Mouse (Mus musculus) testis, adult 2 months (tissue): ENCODE data around the gene Rpusd3. TPM values are rescaled to one million over a fixed set of nuclear protein-coding genes. Genes with fewer than 3 reads are reported as not detected.

Experiments used
- H3K27ac ChIP-seq: fragments of 200-500 bp; 2 replicates; pipeline ENCODE4 v1.5.1; 2012; ENCODE audit warnings: low read depth, low read length; ENCODE audit not compliant: control insufficient read depth, insufficient read depth
- H3K27me3 ChIP-seq: fragments of 200-500 bp; 2 replicates; pipeline ENCODE4 v1.6.1; 2012; ENCODE audit warnings: mild to moderate bottlenecking, low read length, moderate library complexity; ENCODE audit not compliant: control insufficient read depth, insufficient read depth
- H3K36me3 ChIP-seq: fragments of 200-500 bp; 2 replicates; pipeline ENCODE4 v1.6.1; 2012; ENCODE audit warnings: mild to moderate bottlenecking, low read length; ENCODE audit not compliant: control insufficient read depth, insufficient read depth
- H3K4me1 ChIP-seq: fragments of 200-500 bp; 2 replicates; pipeline ENCODE4 v1.6.1; 2012; ENCODE audit warnings: low read length; ENCODE audit not compliant: control insufficient read depth, insufficient read depth
- H3K4me3 ChIP-seq: fragments of 200-500 bp; 2 replicates; pipeline ENCODE4 v1.5.1; 2012; ENCODE audit warnings: low read depth, mild to moderate bottlenecking, low read length, moderate library complexity, mixed read lengths; ENCODE audit not compliant: control insufficient read depth
- CTCF ChIP-seq: fragments of 200-500 bp; IDR thresholded peaks from 2 replicates; pipeline ENCODE4 v1.5.1; 2012; ENCODE audit warnings: low read depth, mild to moderate bottlenecking, inconsistent platforms, low read length, moderate library complexity; ENCODE audit not compliant: control insufficient read depth, insufficient read depth, insufficient replicate concordance
- POLR2A ChIP-seq: fragments of 200-500 bp; IDR thresholded peaks from 2 replicates; pipeline ENCODE4 v1.6.1; 2012; ENCODE audit warnings: low read depth, mild to moderate bottlenecking, inconsistent platforms, low read length, moderate library complexity; ENCODE audit not compliant: control insufficient read depth
- polyA plus RNA-seq: library from polyadenylated mRNA; depleted of rRNA; stranded (reverse); fragments of >200 nt; gene quantifications from 2 replicates; pipeline ENCODE4 v1.2.3, GENCODE M21; 2012

Gene Rpusd3
- polyA plus RNA-seq, 1 experiment: 28.3 TPM

DNA sequence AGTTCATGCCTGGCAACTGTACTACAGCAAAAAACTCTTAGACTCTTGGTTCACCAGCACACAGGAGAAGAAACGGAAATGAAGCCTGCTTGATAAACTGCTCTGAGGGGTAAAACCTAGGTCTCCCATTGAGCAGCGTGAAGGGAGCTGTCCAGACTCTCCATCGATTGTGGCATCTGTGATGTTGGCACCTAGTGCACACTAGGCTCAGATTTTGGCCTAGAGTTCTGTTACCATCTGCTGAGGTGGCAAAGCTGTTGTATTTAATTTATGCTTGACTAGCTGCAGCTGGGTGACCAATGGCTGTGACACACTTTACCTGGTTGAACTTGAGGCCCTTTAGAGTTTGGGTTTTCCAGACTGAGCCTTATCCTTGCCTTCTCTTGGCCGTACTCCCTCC is 28.5 kb upstream of the Rpusd3 start:
- Histone ChIP-seq H3K27me3 (no peaks in the 10 kb centered on the region), H3K4me3 (no peak overlapping the region), H3K36me3 (peaks cover 1% of the 10 kb centered on the region; the same call in 1 of the 2 replicates), H3K27ac (no peak overlapping the region), H3K4me1 (peaks cover 6% of the 10 kb centered on the region)
- TF ChIP-seq POLR2A: no peak
- no peak for TF ChIP-seq CTCF

DNA sequence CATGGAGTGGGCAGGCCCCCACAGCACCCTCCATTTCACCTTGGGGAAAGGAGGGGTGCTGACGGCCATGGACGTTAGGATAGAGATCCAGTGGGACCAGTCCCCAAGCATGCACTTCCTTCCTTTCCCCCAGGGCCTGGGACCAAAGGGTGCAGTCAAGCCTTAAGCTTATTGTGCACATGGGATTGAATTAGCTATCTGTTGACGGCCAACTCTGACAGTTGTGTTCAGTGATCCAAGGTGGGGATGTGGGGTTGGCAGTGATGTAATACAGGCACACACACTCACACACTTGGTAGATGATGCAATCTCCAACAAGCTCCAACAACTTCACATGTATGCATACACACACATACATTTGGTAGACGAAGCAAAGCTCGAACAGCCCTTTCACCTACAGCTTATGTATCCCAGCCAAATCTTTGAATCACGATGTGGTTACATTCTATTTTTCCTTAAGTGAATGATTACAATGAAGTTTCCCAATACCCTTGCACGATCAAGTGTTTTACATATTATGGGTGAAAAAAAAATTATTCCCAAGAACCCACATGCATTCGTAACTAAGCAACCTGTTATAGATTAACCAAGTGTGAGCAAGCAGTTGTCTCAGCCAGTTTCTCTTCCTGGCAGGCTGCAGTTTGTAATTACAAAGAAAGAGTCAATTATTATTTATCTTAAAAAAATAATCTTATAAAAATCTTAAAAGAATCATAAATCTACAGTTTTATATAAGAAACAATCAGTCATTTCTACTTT is 25.2 kb upstream of the Rpusd3 start:
- no peak overlapping the region for H3K27ac ChIP-seq
- TF ChIP-seq POLR2A (no peak), CTCF (no peak)
- H3K4me1 ChIP-seq: peaks cover 6% of the 10 kb centered on the region
- H3K36me3 ChIP-seq: peaks cover 1% of the 10 kb centered on the region; the same call in 1 of the 2 replicates
- no peaks in the 10 kb centered on the region for H3K27me3 ChIP-seq
- no peak overlapping the region for H3K4me3 ChIP-seq

DNA sequence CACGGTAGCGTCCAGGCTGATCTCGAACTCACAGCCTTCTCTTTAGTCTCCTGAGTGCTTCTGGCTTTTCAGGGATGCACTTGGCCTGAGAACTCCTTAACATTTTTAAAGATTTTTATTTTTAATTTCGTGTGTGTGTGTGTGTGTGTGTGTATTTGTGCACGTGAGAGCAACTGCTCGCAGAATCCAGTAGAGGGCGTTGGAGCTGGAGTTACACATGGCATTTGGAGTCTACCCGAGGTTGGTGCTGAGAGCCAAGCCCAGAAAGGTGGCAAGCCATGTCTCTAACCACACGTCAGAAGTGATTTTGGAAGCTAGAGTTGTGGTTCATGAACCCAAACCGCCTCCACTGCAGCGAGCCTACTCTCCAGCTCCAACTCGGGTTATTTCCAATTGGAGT is 24.0 kb upstream of the Rpusd3 start:
- TF ChIP-seq POLR2A (no peak), CTCF (peak; percentile 15; the same call in 1 of the 2 replicates)
- Histone ChIP-seq H3K36me3 (peaks cover under 1% of the 10 kb centered on the region; the same call in 1 of the 2 replicates), H3K4me3 (peak overlapping the region; percentile 100), H3K4me1 (peaks cover 6% of the 10 kb centered on the region), H3K27me3 (no peaks in the 10 kb centered on the region), H3K27ac (peak overlapping the region; percentile 93)

DNA sequence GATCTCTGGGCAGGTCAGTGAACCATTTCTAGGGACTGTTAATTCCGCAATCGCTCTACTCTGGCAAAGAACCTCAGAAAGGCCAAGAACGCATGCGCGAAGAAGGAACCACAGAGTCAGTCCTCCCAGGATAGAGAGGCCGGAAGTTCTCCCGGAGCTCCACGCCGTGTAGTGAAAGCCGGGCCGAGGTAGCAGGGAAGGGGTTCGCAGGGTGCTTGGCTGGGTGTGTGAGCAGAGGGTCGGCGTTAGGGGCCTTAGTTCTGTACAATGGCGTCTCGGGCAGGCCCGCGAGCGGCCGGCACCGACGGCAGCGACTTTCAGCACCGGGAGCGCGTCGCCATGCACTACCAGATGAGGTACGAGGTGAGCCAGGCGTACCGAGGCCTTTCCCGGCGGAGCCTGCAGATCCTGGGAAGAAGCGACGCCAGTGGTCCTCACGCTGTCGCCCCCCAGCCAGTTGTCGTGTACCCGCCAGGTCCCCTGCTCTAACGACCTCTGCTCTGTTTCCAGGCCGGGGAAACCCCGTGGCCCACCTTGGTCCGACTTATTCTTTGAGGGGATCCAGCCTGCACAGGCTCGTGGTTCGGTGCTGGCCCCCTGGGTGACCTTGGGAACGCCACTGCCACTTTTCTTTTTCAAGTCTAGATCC is 23.4 kb upstream of the Rpusd3 start, which contains the start of gene Jagn1:
Gene Jagn1 (plus strand): TSS at position 128 of the 649 bp plus-strand sequence.
- Histone ChIP-seq H3K36me3 (no peaks in the 10 kb centered on the region), H3K4me3 (peak within 1 kb of the TSS; percentile 100), H3K4me1 (peaks cover 6% of the 10 kb centered on the region), H3K27me3 (no peaks in the 10 kb centered on the region), H3K27ac (peak within 1 kb of the TSS; percentile 93)
- peak; percentile 80 for TF ChIP-seq POLR2A
- no peak for TF ChIP-seq CTCF

DNA sequence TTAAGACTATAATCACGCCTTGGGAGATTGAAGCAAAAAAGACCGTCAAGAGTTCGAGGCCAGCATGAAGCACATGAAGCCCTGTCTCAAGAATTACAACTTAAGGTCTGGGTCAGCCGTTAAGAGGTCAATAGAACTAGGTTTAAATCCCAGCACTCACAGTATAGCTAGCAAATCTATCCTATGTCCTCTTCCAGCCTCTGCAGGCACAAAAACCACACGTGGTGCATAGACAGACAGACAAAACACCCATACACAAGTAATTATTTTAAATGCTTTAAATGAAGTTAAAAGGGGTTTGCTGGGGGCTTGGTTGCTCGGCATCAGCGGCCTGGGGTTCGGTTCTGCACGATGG is 22.9 kb upstream of the Rpusd3 start:
- TF ChIP-seq POLR2A: no peak
- TF ChIP-seq CTCF: no peak
- H3K4me3 ChIP-seq: peak overlapping the region; percentile 100
- H3K4me1 ChIP-seq: peaks cover 6% of the 10 kb centered on the region
- no peaks in the 10 kb centered on the region for H3K36me3 ChIP-seq
- H3K27me3 ChIP-seq: no peaks in the 10 kb centered on the region
- peak overlapping the region; percentile 51 for H3K27ac ChIP-seq

DNA sequence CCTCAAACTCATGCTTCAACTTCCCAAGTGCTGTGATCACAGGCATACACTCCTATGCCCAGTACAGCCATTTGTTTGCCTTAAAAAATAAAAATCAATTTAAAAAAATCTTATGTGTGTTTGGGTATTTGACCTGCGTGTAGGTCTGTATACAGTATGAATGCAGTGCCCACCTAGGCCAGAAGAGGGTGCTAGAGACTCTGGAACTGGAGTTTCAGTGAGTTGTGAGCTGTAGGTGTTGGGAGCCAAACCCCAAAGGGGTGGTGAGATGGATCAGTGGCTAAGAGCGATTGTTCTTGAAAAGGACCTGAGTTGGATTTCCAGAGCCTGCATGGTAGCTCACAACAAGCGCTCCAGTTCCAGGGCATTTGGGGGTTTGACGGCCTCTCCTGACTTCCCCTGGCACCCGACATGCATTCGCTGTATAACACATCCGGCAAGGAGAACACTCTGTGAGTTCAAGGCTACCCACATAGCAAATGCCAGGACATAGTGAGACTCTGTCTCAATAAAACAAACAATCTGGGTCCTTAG is 22.1 kb upstream of the Rpusd3 start:
- Histone ChIP-seq H3K4me3 (no peak overlapping the region), H3K4me1 (peaks cover 6% of the 10 kb centered on the region), H3K36me3 (no peaks in the 10 kb centered on the region), H3K27me3 (no peaks in the 10 kb centered on the region), H3K27ac (no peak overlapping the region)
- TF ChIP-seq CTCF (peak; percentile 49; the same call in 1 of the 2 replicates), POLR2A (no peak)

DNA sequence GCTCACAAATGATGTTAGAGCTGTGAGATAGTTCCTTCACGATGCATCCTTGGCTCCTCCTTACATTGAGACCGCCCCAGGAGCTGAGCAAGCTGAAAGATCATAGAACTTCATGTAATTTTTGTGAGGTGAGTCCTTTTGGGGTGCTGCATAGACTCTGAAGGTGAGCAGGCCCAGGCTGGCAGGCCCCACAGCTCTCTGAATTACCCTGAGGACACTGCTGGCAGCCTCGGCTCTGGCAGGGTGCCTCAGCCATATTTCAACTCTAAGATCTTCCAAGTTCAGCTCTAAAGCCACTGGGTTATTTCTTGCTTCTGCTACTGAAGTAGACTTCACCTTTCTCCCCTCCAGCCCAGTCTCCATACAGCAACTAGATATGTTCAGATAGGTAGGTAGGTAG is 21.5 kb upstream of the Rpusd3 start:
- Histone ChIP-seq H3K4me3 (no peak overlapping the region), H3K27ac (no peak overlapping the region), H3K27me3 (no peaks in the 10 kb centered on the region), H3K4me1 (peaks cover 6% of the 10 kb centered on the region), H3K36me3 (no peaks in the 10 kb centered on the region)
- no peak for TF ChIP-seq POLR2A
- no peak for TF ChIP-seq CTCF

DNA sequence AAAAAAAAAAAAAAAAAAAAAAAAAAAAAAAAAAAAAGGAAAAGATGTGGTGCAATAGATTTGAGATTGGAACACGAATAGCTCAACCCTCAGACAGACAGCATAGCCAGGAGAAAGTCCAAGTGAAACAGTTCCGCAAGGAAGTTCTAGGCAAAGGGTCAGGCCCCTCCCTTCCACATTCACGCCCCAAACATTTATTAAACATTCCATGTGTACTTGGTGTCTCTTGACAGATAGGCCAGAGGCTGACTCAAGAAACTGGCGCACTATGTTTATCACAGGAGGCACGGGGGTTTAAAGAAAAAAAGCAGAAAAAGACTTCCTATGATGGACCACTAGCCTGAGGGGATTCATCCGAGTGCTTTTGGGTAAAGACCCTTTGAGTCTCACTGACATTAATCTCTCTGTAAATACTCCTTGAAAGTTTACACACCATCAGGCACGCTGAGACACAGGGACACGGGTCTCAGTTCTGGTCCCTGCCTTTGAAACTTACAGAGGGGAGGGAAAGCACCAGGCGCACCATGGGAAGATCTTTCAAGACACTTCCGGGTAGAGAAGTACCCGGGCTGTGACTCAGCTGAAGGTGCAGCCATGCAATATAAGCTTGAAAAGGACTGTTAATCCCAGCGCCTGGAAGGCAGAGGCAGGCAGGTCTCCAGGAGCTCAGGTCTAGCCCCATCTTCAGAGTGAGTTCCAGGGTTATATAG is 19.7 kb upstream of the Rpusd3 start:
- peaks cover 6% of the 10 kb centered on the region for H3K4me1 ChIP-seq
- TF ChIP-seq POLR2A (no peak), CTCF (no peak)
- H3K36me3 ChIP-seq: no peaks in the 10 kb centered on the region
- H3K27ac ChIP-seq: no peak overlapping the region
- H3K27me3 ChIP-seq: no peaks in the 10 kb centered on the region
- no peak overlapping the region for H3K4me3 ChIP-seq
